Mouse (Mus musculus): Measurements from ENCODE around the gene Cltb.

DNA sequence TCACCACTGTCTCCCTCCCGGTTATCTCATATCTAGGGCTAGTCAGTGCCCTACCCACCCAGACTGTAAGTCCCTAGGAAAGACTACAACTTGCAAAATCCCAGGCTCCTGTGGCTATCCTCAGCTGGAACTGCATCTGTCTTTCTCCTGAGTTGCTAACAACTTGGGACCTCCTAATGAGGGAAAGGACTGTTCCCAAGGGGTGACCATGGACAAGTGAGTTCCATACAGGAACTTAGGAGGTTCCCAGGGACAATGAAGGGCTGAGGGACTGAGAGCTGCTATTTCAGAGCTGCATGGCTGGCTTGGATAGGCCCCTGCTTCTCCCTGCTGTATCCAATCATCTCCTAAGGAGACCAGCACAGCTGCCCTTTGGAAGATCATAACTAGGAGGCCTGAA, 1.8 kb downstream of the Cltb start:
- TF ChIP-seq POLR2A (IDR thresholded peaks at IDR 0.05; ENCODE audit: low read depth, low read length) (no peak), CTCF (IDR thresholded peaks at IDR 0.05; ENCODE audit: extremely low read depth, insufficient read depth, insufficient read length, insufficient replicate concordance) (no peak)
